Mouse (Mus musculus) kidney, embryonic 15.5 days (tissue): Measurements from ENCODE around the gene Creg2. TPM values are rescaled to one million over a fixed set of nuclear protein-coding genes. Genes with fewer than 3 reads are reported as not detected.

Experiments used
- ATAC-seq: fragments of 200-750 bp; cut with Nextera tagmentation; replicated peaks from 2 replicates; pipeline ENCODE4 v1.8.0; 2017; ENCODE audit warnings: moderate TSS enrichment; ENCODE audit not compliant: low FRiP score
- H3K27ac ChIP-seq: fragments of 300-500 bp; sonication (generic); 2 replicates; pipeline ENCODE4 v1.5.1; 2015; ENCODE audit warnings: mild to moderate bottlenecking, inconsistent platforms
- H3K27me3 ChIP-seq: fragments of 300-500 bp; sonication (generic); 2 replicates; pipeline ENCODE4 v1.6.1; 2015; ENCODE audit warnings: inconsistent platforms
- H3K36me3 ChIP-seq: fragments of 300-500 bp; sonication (generic); 2 replicates; pipeline ENCODE4 v1.6.1; 2015; ENCODE audit warnings: inconsistent platforms
- H3K4me1 ChIP-seq: fragments of 300-500 bp; sonication (generic); 2 replicates; pipeline ENCODE4 v1.6.1; 2015; ENCODE audit warnings: inconsistent platforms
- H3K4me2 ChIP-seq: fragments of 300-500 bp; sonication (generic); 2 replicates; pipeline ENCODE4 v1.6.1; 2015; ENCODE audit warnings: moderate library complexity, mild to moderate bottlenecking, inconsistent platforms
- H3K4me3 ChIP-seq: fragments of 300-500 bp; sonication (generic); replicated peaks from 2 replicates; pipeline ENCODE4 v1.5.1; 2015; ENCODE audit warnings: mild to moderate bottlenecking, inconsistent platforms
- H3K9ac ChIP-seq: fragments of 300-500 bp; sonication (generic); 2 replicates; pipeline ENCODE4 v1.6.1; 2015; ENCODE audit warnings: mild to moderate bottlenecking, inconsistent platforms
- H3K9me3 ChIP-seq: fragments of 300-500 bp; sonication (generic); replicated peaks from 2 replicates; pipeline ENCODE4 v1.6.1; 2016; ENCODE audit warnings: inconsistent platforms
- WGBS: fragments of 180-500 bp; shearing (Covaris S2); methylation state at CpG from one replicate; pipeline ENCODE4 v1.1.7; 2015; ENCODE audit warnings: mixed read lengths; 5-methylcytosine and 5-hydroxymethylcytosine counted together
- polyA plus RNA-seq: library from polyadenylated mRNA; unstranded; fragments of >200 nt; fragmentation: Nextera tagmentation; extraction: Ambion mirVana; gene quantifications from 2 replicates; pipeline ENCODE4 v1.2.1, GENCODE M21; 2015

Creg2 gene
- 0.08 and 0.18 TPM in 2 replicates for polyA plus RNA-seq

- Histone ChIP-seq H3K27ac (no peak within 1 kb of the TSS), H3K4me1 (peaks cover 19% of the 10 kb centered on the region), H3K36me3 (no peaks in the 10 kb centered on the region), H3K4me3 (peak within 1 kb of the TSS; percentile 52), H3K27me3 (peaks cover 60% of the 10 kb centered on the region), H3K4me2 (peak within 1 kb of the TSS; percentile 95), H3K9ac (peak within 1 kb of the TSS; percentile 31), H3K9me3 (no peaks in the 10 kb centered on the region)
- no peak for ATAC-seq
- 37% methylated on average over 9 of the region's 9 CpGs for WGBS
These were observed at the start of gene Creg2 for GRCm38 (mm10) chr1:39651241-39651548. TSS of gene Creg2 (minus strand) at chr1:39651474.

GRCm38 (mm10) chr1:39700599-39701273, 49.5 kb upstream of the Creg2 start:
- Histone ChIP-seq H3K4me1 (peaks cover 70% of the 10 kb centered on the region), H3K9ac (no peak overlapping the region), H3K27ac (peak overlapping the region; percentile 80), H3K4me2 (peak overlapping the region; percentile 21), H3K36me3 (no peaks in the 10 kb centered on the region), H3K27me3 (no peaks in the 10 kb centered on the region), H3K9me3 (no peaks in the 10 kb centered on the region), H3K4me3 (no peak overlapping the region)
- 15% methylated on average over 7 of the region's 7 CpGs for WGBS
- peak; percentile 78 for ATAC-seq

- no peak overlapping the region for H3K9ac ChIP-seq
- H3K4me3 ChIP-seq, result no peak overlapping the region
- no peak for ATAC-seq
- H3K4me1 ChIP-seq, result peaks cover 79% of the 10 kb centered on the region
- H3K36me3 ChIP-seq, result no peaks in the 10 kb centered on the region
- WGBS, result 28% methylated on average over 6 of the region's 6 CpGs
- H3K4me2 ChIP-seq, result no peak overlapping the region
- H3K9me3 ChIP-seq, result no peaks in the 10 kb centered on the region
- H3K27ac ChIP-seq, result peak overlapping the region; percentile 15; the same call in 1 of the 2 replicates
- no peaks in the 10 kb centered on the region for H3K27me3 ChIP-seq
These were observed 47.2 kb upstream of the Creg2 start for GRCm38 (mm10) chr1:39698456-39698855.

GRCm38 (mm10) chr1:39695198-39695597, 43.9 kb upstream of the Creg2 start:
- 76% methylated on average over 4 of the region's 4 CpGs for WGBS

GRCm38 (mm10) chr1:39694756-39695155, 43.5 kb upstream of the Creg2 start:
- H3K4me1 ChIP-seq, result peaks cover 53% of the 10 kb centered on the region
- no peak overlapping the region for H3K9ac ChIP-seq
- no peaks in the 10 kb centered on the region for H3K9me3 ChIP-seq
- no peak for ATAC-seq
- no peak overlapping the region for H3K4me2 ChIP-seq
- H3K27ac ChIP-seq, result 0 out of 2 replicates have a peak overlapping the region, but pooled peaks have one; percentile 4
- no peak overlapping the region for H3K4me3 ChIP-seq
- no peaks in the 10 kb centered on the region for H3K27me3 ChIP-seq
- 57% methylated on average over 7 of the region's 7 CpGs for WGBS
- H3K36me3 ChIP-seq, result no peaks in the 10 kb centered on the region

More at GRCm38 (mm10) chr1:39695198-39695597, 43.9 kb upstream of the Creg2 start:
- no peak overlapping the region for H3K4me3 ChIP-seq
- ATAC-seq, result peak; percentile 70
- peak overlapping the region; percentile 59 for H3K27ac ChIP-seq
- no peak overlapping the region for H3K9ac ChIP-seq
- no peaks in the 10 kb centered on the region for H3K27me3 ChIP-seq
- H3K4me2 ChIP-seq, result no peak overlapping the region
- H3K4me1 ChIP-seq, result peaks cover 57% of the 10 kb centered on the region
- H3K36me3 ChIP-seq, result no peaks in the 10 kb centered on the region
- H3K9me3 ChIP-seq, result no peaks in the 10 kb centered on the region

GRCm38 (mm10) chr1:39691974-39692373, 40.7 kb upstream of the Creg2 start:
- WGBS, result 57% methylated on average over 3 of the region's 3 CpGs
- Histone ChIP-seq H3K4me3 (no peak overlapping the region), H3K9me3 (no peaks in the 10 kb centered on the region), H3K36me3 (no peaks in the 10 kb centered on the region), H3K9ac (no peak overlapping the region), H3K4me2 (no peak overlapping the region), H3K4me1 (peaks cover 39% of the 10 kb centered on the region), H3K27me3 (no peaks in the 10 kb centered on the region), H3K27ac (no peak overlapping the region)
- ATAC-seq, result no peak

GRCm38 (mm10) chr1:39691061-39691460, 39.8 kb upstream of the Creg2 start:
- H3K4me1 ChIP-seq, result peaks cover 41% of the 10 kb centered on the region
- H3K27me3 ChIP-seq, result no peaks in the 10 kb centered on the region
- H3K4me3 ChIP-seq, result no peak overlapping the region
- H3K36me3 ChIP-seq, result no peaks in the 10 kb centered on the region
- 43% methylated on average over 4 of the region's 4 CpGs for WGBS
- H3K4me2 ChIP-seq, result no peak overlapping the region
- H3K27ac ChIP-seq, result no peak overlapping the region
- no peaks in the 10 kb centered on the region for H3K9me3 ChIP-seq
- ATAC-seq, result no peak
- H3K9ac ChIP-seq, result no peak overlapping the region

- Histone ChIP-seq H3K36me3 (no peaks in the 10 kb centered on the region), H3K4me3 (no peak overlapping the region), H3K27me3 (no peaks in the 10 kb centered on the region), H3K9me3 (no peaks in the 10 kb centered on the region), H3K9ac (no peak overlapping the region), H3K4me2 (no peak overlapping the region), H3K27ac (no peak overlapping the region), H3K4me1 (peaks cover 27% of the 10 kb centered on the region)
- WGBS, result 76% methylated on average over 6 of the region's 6 CpGs
- no peak for ATAC-seq
These were observed 37.3 kb upstream of the Creg2 start for GRCm38 (mm10) chr1:39688573-39688972.

- peaks cover 27% of the 10 kb centered on the region for H3K4me1 ChIP-seq
- WGBS, result 26% methylated on average over 9 of the region's 9 CpGs
- no peaks in the 10 kb centered on the region for H3K9me3 ChIP-seq
- H3K36me3 ChIP-seq, result no peaks in the 10 kb centered on the region
- ATAC-seq, result no peak
- H3K27me3 ChIP-seq, result no peaks in the 10 kb centered on the region
- no peak overlapping the region for H3K4me2 ChIP-seq
- no peak overlapping the region for H3K27ac ChIP-seq
- H3K9ac ChIP-seq, result no peak overlapping the region
- H3K4me3 ChIP-seq, result no peak overlapping the region
These were observed 36.0 kb upstream of the Creg2 start for GRCm38 (mm10) chr1:39687279-39687678.

- ATAC-seq, result peak; percentile 64; the same call in 1 of the 2 replicates
- Histone ChIP-seq H3K27ac (no peak overlapping the region), H3K4me1 (peaks cover 16% of the 10 kb centered on the region), H3K9me3 (no peaks in the 10 kb centered on the region), H3K36me3 (no peaks in the 10 kb centered on the region), H3K4me2 (no peak overlapping the region), H3K4me3 (no peak overlapping the region), H3K27me3 (no peaks in the 10 kb centered on the region), H3K9ac (no peak overlapping the region)
- 0% methylated on average over 1 of the region's 1 CpGs for WGBS
These were observed 34.6 kb upstream of the Creg2 start for GRCm38 (mm10) chr1:39685841-39686240.

GRCm38 (mm10) chr1:39681638-39682037, 30.4 kb upstream of the Creg2 start:
- no peak for ATAC-seq
- H3K27ac ChIP-seq, result no peak overlapping the region
- H3K4me3 ChIP-seq, result no peak overlapping the region
- H3K36me3 ChIP-seq, result no peaks in the 10 kb centered on the region
- H3K4me2 ChIP-seq, result no peak overlapping the region
- H3K27me3 ChIP-seq, result no peaks in the 10 kb centered on the region
- H3K9me3 ChIP-seq, result no peaks in the 10 kb centered on the region
- H3K9ac ChIP-seq, result no peak overlapping the region
- WGBS, result 93% methylated on average over 5 of the region's 5 CpGs
- peaks cover 6% of the 10 kb centered on the region; the same call in 1 of the 2 replicates for H3K4me1 ChIP-seq

- Histone ChIP-seq H3K27ac (no peak overlapping the region), H3K27me3 (no peaks in the 10 kb centered on the region), H3K36me3 (no peaks in the 10 kb centered on the region), H3K4me2 (no peak overlapping the region), H3K9ac (no peak overlapping the region), H3K4me3 (no peak overlapping the region), H3K4me1 (no peaks in the 10 kb centered on the region), H3K9me3 (no peaks in the 10 kb centered on the region)
- ATAC-seq, result no peak
- WGBS, result 76% methylated on average over 6 of the region's 6 CpGs
These were observed 29.3 kb upstream of the Creg2 start for GRCm38 (mm10) chr1:39680546-39680945.

- Histone ChIP-seq H3K4me3 (no peak overlapping the region), H3K27me3 (no peaks in the 10 kb centered on the region), H3K36me3 (no peaks in the 10 kb centered on the region), H3K4me2 (no peak overlapping the region), H3K27ac (no peak overlapping the region), H3K9ac (no peak overlapping the region), H3K4me1 (no peaks in the 10 kb centered on the region), H3K9me3 (no peaks in the 10 kb centered on the region)
- WGBS, result 64% methylated on average over 8 of the region's 8 CpGs
- no peak for ATAC-seq
These were observed 27.6 kb upstream of the Creg2 start for GRCm38 (mm10) chr1:39678883-39679282.
